Mouse (Mus musculus) intestine, postnatal 0 days (tissue): ENCODE measurements around the gene Prelid1. TPM values are rescaled to one million over a fixed set of nuclear protein-coding genes. Genes with fewer than 3 reads are reported as not detected.

Experiments used
- ATAC-seq: fragments of 200-750 bp; cut with Nextera tagmentation; 2 replicates; pipeline ENCODE4 v1.8.0; 2017; ENCODE audit warnings: mild to moderate bottlenecking, moderate TSS enrichment, moderate library complexity
- H3K27ac ChIP-seq: fragments of 300-500 bp; sonication (generic); 2 replicates; pipeline ENCODE4 v1.5.1; 2014; ENCODE audit warnings: mild to moderate bottlenecking, low read depth, low read length, moderate library complexity
- H3K27me3 ChIP-seq: fragments of 300-500 bp; sonication (generic); replicated peaks from 2 replicates; pipeline ENCODE4 v1.6.1; 2014; ENCODE audit warnings: low read length, mixed read lengths; ENCODE audit not compliant: control insufficient read depth, insufficient read depth
- H3K36me3 ChIP-seq: fragments of 300-500 bp; sonication (generic); 2 replicates; pipeline ENCODE4 v1.6.1; 2014; ENCODE audit warnings: mild to moderate bottlenecking, moderate library complexity; ENCODE audit not compliant: control insufficient read depth, insufficient read depth
- H3K4me1 ChIP-seq: fragments of 300-500 bp; sonication (generic); replicated peaks from 2 replicates; pipeline ENCODE4 v1.6.1; 2014; ENCODE audit warnings: antibody characterized with exemption, low read length, mixed read lengths; ENCODE audit not compliant: control insufficient read depth, insufficient read depth
- H3K4me2 ChIP-seq: fragments of 300-500 bp; sonication (generic); replicated peaks from 2 replicates; pipeline ENCODE4 v1.6.1; 2014; ENCODE audit warnings: low read depth, mild to moderate bottlenecking, moderate library complexity
- H3K4me3 ChIP-seq: fragments of 300-500 bp; sonication (generic); 2 replicates; pipeline ENCODE4 v1.5.1; 2014; ENCODE audit warnings: low read depth, low read length
- H3K9ac ChIP-seq: fragments of 300-500 bp; sonication (generic); 2 replicates; pipeline ENCODE4 v1.6.1; 2014; ENCODE audit warnings: mild to moderate bottlenecking, low read depth, low read length
- H3K9me3 ChIP-seq: fragments of 300-500 bp; sonication (generic); 2 replicates; pipeline ENCODE4 v1.6.1; 2016; ENCODE audit warnings: mixed run types; ENCODE audit not compliant: control insufficient read depth
- CTCF ChIP-seq: sonication (generic); IDR thresholded peaks from 2 replicates; pipeline ENCODE4 v1.5.1; 2016; ENCODE audit warnings: low read depth, mild to moderate bottlenecking, control low read depth, antibody characterized with exemption, moderate library complexity
- WGBS: fragments of 180-500 bp; shearing (Covaris S2); extraction: QIAGEN DNeasy Blood & Tissue Kit; methylation state at CpG from one replicate; pipeline ENCODE4 v1.1.7; 2014; 5-methylcytosine and 5-hydroxymethylcytosine counted together
- polyA plus RNA-seq: library from polyadenylated mRNA; unstranded; fragments of >200 nt; fragmentation: Nextera tagmentation; extraction: Ambion mirVana; gene quantifications from 2 replicates; pipeline ENCODE4 v1.2.1, GENCODE M21; 2015

The Prelid1 gene
- polyA plus RNA-seq, 1 experiment from 2014 or later = 567 TPM

GRCm38 (mm10) chr13:55338131-55339054, 18.1 kb downstream of the Prelid1 start:
- no peaks in the 10 kb centered on the region for H3K27me3 ChIP-seq
- no peak overlapping the region for H3K4me3 ChIP-seq
- no peak overlapping the region for H3K9ac ChIP-seq
- no peaks in the 10 kb centered on the region for H3K36me3 ChIP-seq
- 65% methylated on average over 12 of the region's 12 CpGs for WGBS
- TF ChIP-seq CTCF = 0 out of 2 replicates have a peak, but pooled peaks have one; percentile 8
- H3K4me1 ChIP-seq = no peaks in the 10 kb centered on the region
- no peak for ATAC-seq
- no peaks in the 10 kb centered on the region for H3K9me3 ChIP-seq
- no peak overlapping the region; the same call in 1 of the 2 replicates for H3K4me2 ChIP-seq
- H3K27ac ChIP-seq = no peak overlapping the region

DNA sequence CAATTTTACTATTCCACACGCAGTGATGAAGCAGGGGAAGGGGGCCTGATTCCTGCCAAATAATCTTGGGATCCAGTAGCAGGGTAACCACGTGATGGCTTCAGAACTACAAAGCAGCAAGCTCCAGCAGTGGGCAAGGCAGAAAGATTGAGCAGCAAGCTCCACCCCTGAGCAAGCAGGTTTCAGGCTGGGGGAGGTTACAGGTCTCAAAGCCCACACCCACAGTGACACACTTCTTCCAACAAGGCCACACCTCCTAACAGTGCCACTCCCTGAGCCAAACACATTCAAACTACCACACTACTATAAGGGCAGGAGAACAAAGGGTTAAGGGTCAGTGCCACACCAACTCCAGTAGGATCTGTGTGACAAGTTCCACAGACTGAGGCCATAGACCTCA, 19.0 kb downstream of the Prelid1 start:
- Histone ChIP-seq H3K4me3 (no peak overlapping the region), H3K27me3 (no peaks in the 10 kb centered on the region), H3K27ac (no peak overlapping the region), H3K4me1 (no peaks in the 10 kb centered on the region), H3K4me2 (no peak overlapping the region), H3K36me3 (peaks cover 8% of the 10 kb centered on the region), H3K9ac (no peak overlapping the region), H3K9me3 (no peaks in the 10 kb centered on the region)
- TF ChIP-seq CTCF = no peak
- ATAC-seq = peak; percentile 89
- 27% methylated on average over 2 of the region's 2 CpGs for WGBS

- no peak for ATAC-seq
Observed at GRCm38 (mm10) chr13:55342469-55342868, 22.2 kb downstream of the Prelid1 start.

GRCm38 (mm10) chr13:55344286-55344685, 24.0 kb downstream of the Prelid1 start:
- H3K36me3 ChIP-seq = peaks cover 57% of the 10 kb centered on the region
- no peak for ATAC-seq
- TF ChIP-seq CTCF = no peak

More at GRCm38 (mm10) chr13:55342469-55342868, 22.2 kb downstream of the Prelid1 start:
- H3K9me3 ChIP-seq = no peaks in the 10 kb centered on the region
- no peak overlapping the region for H3K4me3 ChIP-seq
- H3K4me2 ChIP-seq = no peak overlapping the region
- no peaks in the 10 kb centered on the region for H3K4me1 ChIP-seq
- H3K36me3 ChIP-seq = peaks cover 40% of the 10 kb centered on the region
- H3K9ac ChIP-seq = no peak overlapping the region
- no peak overlapping the region for H3K27ac ChIP-seq
- 29% methylated on average over 11 of the region's 11 CpGs for WGBS
- no peak for TF ChIP-seq CTCF
- no peaks in the 10 kb centered on the region for H3K27me3 ChIP-seq

GRCm38 (mm10) chr13:55346745-55347144, 26.4 kb downstream of the Prelid1 start:
- TF ChIP-seq CTCF = no peak
- Histone ChIP-seq H3K27ac (no peak overlapping the region), H3K36me3 (peaks cover 79% of the 10 kb centered on the region), H3K4me2 (no peak overlapping the region), H3K4me1 (no peaks in the 10 kb centered on the region), H3K27me3 (no peaks in the 10 kb centered on the region), H3K4me3 (no peak overlapping the region), H3K9ac (no peak overlapping the region), H3K9me3 (no peaks in the 10 kb centered on the region)
- 80% methylated on average over 11 of the region's 11 CpGs for WGBS
- no peak for ATAC-seq

More at GRCm38 (mm10) chr13:55344286-55344685, 24.0 kb downstream of the Prelid1 start:
- Histone ChIP-seq H3K9ac (no peak overlapping the region), H3K4me1 (no peaks in the 10 kb centered on the region), H3K4me3 (no peak overlapping the region), H3K9me3 (no peaks in the 10 kb centered on the region), H3K27me3 (no peaks in the 10 kb centered on the region), H3K27ac (no peak overlapping the region), H3K4me2 (no peak overlapping the region)
- WGBS = 87% methylated on average over 7 of the region's 7 CpGs

DNA sequence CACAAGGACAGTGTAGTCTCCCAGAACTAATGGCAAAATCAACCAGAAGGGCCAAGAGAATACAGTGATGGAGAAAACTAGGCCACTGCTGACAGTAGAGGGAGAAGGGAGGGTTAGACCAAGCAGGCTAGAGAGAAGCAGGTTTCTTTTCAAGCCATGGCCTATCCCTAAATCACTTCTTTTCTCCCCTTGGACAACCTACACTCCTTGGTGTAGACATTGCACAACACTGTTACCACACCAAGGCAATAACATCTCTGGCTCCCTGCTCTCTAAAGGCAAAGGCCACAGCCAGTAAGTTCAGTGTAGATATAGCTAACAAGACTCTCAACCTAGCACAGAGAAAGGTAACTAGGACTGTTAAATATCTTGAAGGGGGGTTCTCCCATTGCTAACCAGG, 40.8 kb downstream of the Prelid1 start:
- no peaks in the 10 kb centered on the region for H3K27me3 ChIP-seq
- no peaks in the 10 kb centered on the region for H3K9me3 ChIP-seq
- H3K27ac ChIP-seq = no peak overlapping the region
- no peak for ATAC-seq
- TF ChIP-seq CTCF = no peak
- H3K36me3 ChIP-seq = peaks cover 28% of the 10 kb centered on the region
- H3K9ac ChIP-seq = no peak overlapping the region; the same call in 1 of the 2 replicates
- H3K4me2 ChIP-seq = peak overlapping the region; percentile 74
- H3K4me3 ChIP-seq = peak overlapping the region; percentile 87
- H3K4me1 ChIP-seq = no peaks in the 10 kb centered on the region; the same call in 1 of the 2 replicates
